ENCODE assay signal across 9 mouse cellular contexts in the genomic region with DNA sequence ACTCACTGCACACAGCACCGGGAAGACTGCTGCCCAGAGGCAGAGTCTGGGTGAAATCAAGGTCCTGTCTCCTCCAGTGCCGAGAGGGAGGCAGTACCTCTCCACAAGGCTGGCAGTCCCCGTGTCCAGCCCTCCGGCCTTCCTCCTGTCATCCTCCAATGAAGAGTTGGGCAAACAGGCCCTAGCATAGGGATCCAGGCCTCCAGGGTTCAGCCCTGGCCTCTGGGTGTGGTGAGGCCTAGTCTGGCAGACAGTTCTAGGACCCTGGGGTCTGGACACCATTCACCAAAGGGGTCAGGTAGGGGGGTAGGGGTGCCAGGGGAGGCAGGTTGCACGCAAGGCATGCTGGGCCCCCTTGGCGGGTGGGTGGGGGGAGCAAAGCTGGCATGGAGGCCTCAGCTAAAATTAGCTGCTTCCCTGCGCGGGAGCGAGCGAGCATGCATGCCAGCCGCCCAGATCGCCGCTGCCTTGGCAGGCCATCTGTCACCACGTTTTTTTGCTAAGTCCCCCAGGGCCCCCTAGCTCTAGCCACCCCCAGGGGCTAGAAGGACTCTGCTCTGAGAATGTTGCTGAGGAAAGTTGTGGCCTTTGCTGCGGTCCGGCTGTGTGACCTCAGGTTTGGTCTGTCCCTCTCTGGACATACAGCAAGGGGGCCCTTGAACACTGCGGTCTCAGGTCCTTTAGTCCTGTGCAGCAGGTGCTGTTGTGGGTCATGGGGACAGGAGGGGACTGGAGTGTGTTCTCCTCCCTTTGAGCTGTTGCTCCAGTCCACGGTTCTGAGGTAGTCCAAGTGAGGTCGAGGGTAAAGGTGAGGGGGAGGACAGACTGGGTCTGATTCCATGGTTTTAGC. TPM values are rescaled to one million over a fixed set of nuclear protein-coding genes. Genes with fewer than 3 reads are reported as not detected.
DNase-seq lines count a peak whose midpoint lies in the region; ATAC-seq and TF ChIP-seq lines count a peak whose summit lies in the region.
"Had no signal": no experiment of that assay in that cellular context is flagged by ENCODE, and none has a peak within 500 bp of the region (broad histone marks: within the 10 kb centered on the region; RNA-seq: fewer than 3 reads in every experiment).

No protein-coding gene starts in this region.

- H3K27me3 ChIP-seq in kidney, adult 2 months (replicated peaks; ENCODE audit: control insufficient read depth, insufficient read depth, low read length), result no peaks in the 10 kb centered on the region
- H3K27me3 ChIP-seq in forebrain, embryonic 13.5 days, result no peaks in the 10 kb centered on the region
- no peaks in the 10 kb centered on the region for H3K27me3 ChIP-seq in limb, embryonic 10.5 days (ENCODE audit: low read depth, poor library complexity, severe bottlenecking)
- H3K27me3 ChIP-seq: megakaryocyte, embryonic 14.5 days had no signal

- peak overlapping the region; percentile 21 for H3K9ac ChIP-seq in forebrain, embryonic 13.5 days

- WGBS in kidney, adult 2 months, result 32% methylated on average over 19 of the region's 19 CpGs
- 69% methylated on average over 19 of the region's 19 CpGs for WGBS in forebrain, embryonic 13.5 days
- 67% methylated on average over 19 of the region's 19 CpGs for WGBS in limb, embryonic 10.5 days

- peak overlapping the region; percentile 86 for H3K27ac ChIP-seq in kidney, adult 2 months (ENCODE audit: insufficient read depth, low read depth, low read length)
- H3K27ac ChIP-seq in forebrain, embryonic 13.5 days, result peak overlapping the region; percentile 90
- H3K27ac ChIP-seq in limb, embryonic 10.5 days, result peak overlapping the region; percentile 88

- no peaks in the 10 kb centered on the region for H3K36me3 ChIP-seq in kidney, adult 2 months (ENCODE audit: control insufficient read depth, insufficient read depth, low read length)
- H3K36me3 ChIP-seq in forebrain, embryonic 13.5 days (ENCODE audit: poor library complexity, severe bottlenecking), result no peaks in the 10 kb centered on the region
- peaks cover 18% of the 10 kb centered on the region for H3K36me3 ChIP-seq in limb, embryonic 10.5 days

- no peak overlapping the region for H3K4me2 ChIP-seq in forebrain, embryonic 13.5 days

- no peak for TF ChIP-seq CTCF in kidney, adult 2 months (conservative IDR thresholded peaks at IDR 0.05; ENCODE audit: insufficient read depth, insufficient read length, low read depth, low read length)
- no peak for TF ChIP-seq CTCF in brain, embryonic 14.5 days (IDR thresholded peaks at IDR 0.05; ENCODE audit: borderline replicate concordance, extremely low read depth, insufficient read depth, insufficient read length)

- H3K4me1 ChIP-seq in kidney, adult 2 months (ENCODE audit: control insufficient read depth, insufficient read depth, low read length), result peaks cover 67% of the 10 kb centered on the region
- peaks cover 89% of the 10 kb centered on the region for H3K4me1 ChIP-seq in forebrain, embryonic 13.5 days
- H3K4me1 ChIP-seq in limb, embryonic 10.5 days, result peaks cover 100% of the 10 kb centered on the region

- ATAC-seq in forebrain, embryonic 13.5 days, result no peak

- no peak for DNase-seq in kidney, adult 2 months
- DNase-seq in kidney, adult 9 months, result no peak
- peak; percentile 77 for DNase-seq in brain, embryonic 14.5 days (ENCODE audit: low read depth)
- no peak for DNase-seq in limb, embryonic 10.5 days (ENCODE audit: low spot score)
- no peak for DNase-seq in natural killer cell, adult 2 months (ENCODE audit: low spot score in 2 of 2)
- DNase-seq in frontal cortex, postnatal 14 days (ENCODE audit: low spot score in 2 of 2), result no peak
- DNase-seq in thymus, postnatal 10 days (ENCODE audit: low spot score in 2 of 2), result no peak

- H3K4me3 ChIP-seq in kidney, adult 2 months (ENCODE audit: insufficient read depth, low read depth, low read length), result no peak overlapping the region
- H3K4me3 ChIP-seq in forebrain, embryonic 13.5 days, result no peak overlapping the region
- peak overlapping the region; percentile 11; the same call in 1 of the 2 replicates for H3K4me3 ChIP-seq in limb, embryonic 10.5 days
- H3K4me3 ChIP-seq: megakaryocyte, embryonic 14.5 days had no signal

- no peak for TF ChIP-seq POLR2A in kidney, adult 2 months (IDR thresholded peaks at IDR 0.05; ENCODE audit: low read depth, low read length)
- no peak for TF ChIP-seq POLR2A in brain, embryonic 14.5 days (IDR thresholded peaks at IDR 0.05; ENCODE audit: borderline replicate concordance, extremely low read depth, insufficient read depth, insufficient read length, poor library complexity, severe bottlenecking)

- no peaks in the 10 kb centered on the region for H3K9me3 ChIP-seq in forebrain, embryonic 13.5 days (replicated peaks)
- no peaks in the 10 kb centered on the region for H3K9me3 ChIP-seq in limb, embryonic 10.5 days (replicated peaks)
- H3K9me3 ChIP-seq: megakaryocyte, embryonic 14.5 days had no signal

RNA-seq across cellular contexts. Expression of a gene that starts 38.2 kb away (rescaled TPM):
- 22.2 and 23.3 TPM in 2 replicates for polyA plus RNA-seq in kidney, adult 2 months (2012; rRNA removed)
- 20.9 and 43.2 TPM in 2 replicates for polyA plus RNA-seq in brain, embryonic 14.5 days (2012; rRNA removed)
- polyA plus RNA-seq in forebrain, embryonic 13.5 days (2015; fragmentation: Nextera tagmentation; extraction: Ambion mirVana), result 7.3 and 8.1 TPM in 2 replicates
- polyA plus RNA-seq in limb, embryonic 10.5 days (2016; fragmentation: Nextera tagmentation; extraction: Ambion mirVana), result 13.0 and 13.8 TPM in 2 replicates
